Mouse (Mus musculus) mature B cell (primary cell): ENCODE results near the gene Agtrap.

Experiments
- in situ Hi-C: fragments of 300-500 bp; cut with MboI; formaldehyde crosslinking; loops from 2 replicates; pipeline ENCODE4 v1.14.3; 2019

Agtrap gene

GRCm38 (mm10) chr4:148079212-148079611 lies 8.6 kb downstream of the Agtrap start:
- in situ Hi-C loops, result no loop called here

- in situ Hi-C loops, result no loop called here
Observed at GRCm38 (mm10) chr4:148075881-148076280, 11.9 kb downstream of the Agtrap start.

- in situ Hi-C loops, result no loop called here
Observed at GRCm38 (mm10) chr4:148075259-148075658, 12.6 kb downstream of the Agtrap start.

GRCm38 (mm10) chr4:148074521-148075189 lies 13.2 kb downstream of the Agtrap start:
- in situ Hi-C loops, result no loop called here

- in situ Hi-C loops, result no loop called here
Observed at GRCm38 (mm10) chr4:148071508-148071907, 16.3 kb downstream of the Agtrap start.

GRCm38 (mm10) chr4:148069602-148070218 lies 18.1 kb downstream of the Agtrap start:
- in situ Hi-C loops, result no loop called here

GRCm38 (mm10) chr4:148067346-148067745 lies 20.5 kb downstream of the Agtrap start:
- in situ Hi-C loops, result no loop called here

GRCm38 (mm10) chr4:148066401-148066744 lies 21.5 kb downstream of the Agtrap start:
- in situ Hi-C loops, result no loop called here

- in situ Hi-C loops, result no loop called here
Observed at GRCm38 (mm10) chr4:148065702-148066400, 22.0 kb downstream of the Agtrap start.

- in situ Hi-C loops, result no loop called here
Observed at GRCm38 (mm10) chr4:148061086-148061480, 26.7 kb downstream of the Agtrap start.

- in situ Hi-C loops, result no loop called here
Observed at GRCm38 (mm10) chr4:148060120-148061085, 27.4 kb downstream of the Agtrap start.

- in situ Hi-C loops, result no loop called here
Observed at GRCm38 (mm10) chr4:148058993-148059392, 28.8 kb downstream of the Agtrap start.

- in situ Hi-C loops, result no loop called here
Observed at GRCm38 (mm10) chr4:148058218-148058819, 29.5 kb downstream of the Agtrap start.

- in situ Hi-C loops, result no loop called here
Observed at GRCm38 (mm10) chr4:148057661-148058209, 30.1 kb downstream of the Agtrap start.

GRCm38 (mm10) chr4:148056801-148057200 lies 31.0 kb downstream of the Agtrap start:
- in situ Hi-C loops, result no loop called here

GRCm38 (mm10) chr4:148056246-148056645 lies 31.6 kb downstream of the Agtrap start:
- in situ Hi-C loops, result no loop called here

- in situ Hi-C loops, result no loop called here
Observed at GRCm38 (mm10) chr4:148054961-148055695, 32.7 kb downstream of the Agtrap start.

- in situ Hi-C loops, result no loop called here
Observed at GRCm38 (mm10) chr4:148053417-148053920, 34.4 kb downstream of the Agtrap start.

GRCm38 (mm10) chr4:148052976-148053375 lies 34.9 kb downstream of the Agtrap start:
- in situ Hi-C loops, result no loop called here

- in situ Hi-C loops, result no loop called here
Observed at GRCm38 (mm10) chr4:148051886-148052285, 35.9 kb downstream of the Agtrap start.
